Mouse (Mus musculus): ENCODE data around the gene Prrg4.

- TF ChIP-seq CTCF (IDR thresholded peaks at IDR 0.05) (no peak; the same call in 1 of the 2 replicates), EP300 (IDR thresholded peaks at IDR 0.05) (no peak)
Observed at GRCm38 (mm10) chr2:104815561-104816370, 33.9 kb downstream of the Prrg4 start.

All from lung, postnatal 0 days (tissue).